Mouse (Mus musculus): ENCODE data around the gene Mrps9.
"Not testable (repeated sequence)": the region's sequence is repeated elsewhere in the genome, so short reads cannot be mapped to it uniquely, and the experiment has no call there.

The Mrps9 gene

DNA sequence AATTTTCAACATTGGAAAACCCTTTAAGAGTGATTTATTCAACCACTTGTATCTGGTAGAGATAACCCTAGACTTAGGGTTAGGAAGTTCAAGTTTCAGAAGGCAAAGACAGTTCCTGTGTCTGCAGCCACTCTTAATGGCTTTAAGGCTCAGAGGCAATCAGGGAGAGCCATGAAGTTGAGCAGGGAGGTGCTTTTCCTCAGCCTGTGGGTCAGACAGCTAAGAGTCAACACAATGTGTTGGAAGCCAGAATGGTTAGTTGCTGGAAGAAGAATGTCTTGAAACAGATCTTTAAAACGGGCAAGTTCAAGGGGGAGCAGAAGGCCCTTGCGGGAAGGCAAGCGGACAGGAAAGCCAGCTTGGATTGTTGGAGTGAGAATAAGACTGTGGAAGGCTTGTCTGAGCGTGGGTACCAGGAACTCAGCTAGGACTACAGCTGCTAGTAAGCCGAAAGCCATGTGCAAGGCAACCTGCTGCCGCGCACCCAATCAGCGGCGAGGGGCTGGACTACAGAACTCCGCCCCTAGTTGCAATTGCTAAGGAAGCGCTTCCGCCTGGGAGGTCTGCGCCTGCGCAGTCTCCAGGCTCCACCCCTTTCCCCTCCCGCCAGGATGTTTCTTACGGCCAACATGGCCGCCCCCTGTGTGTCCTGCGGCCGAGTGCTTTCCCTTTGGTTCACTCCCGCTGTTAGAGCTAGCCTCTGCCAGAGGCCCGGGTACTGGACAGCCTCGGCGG, at the start of gene Mrps9:
Gene Mrps9 (plus strand): TSS at position 571 of the 735 bp plus-strand sequence.
- peak; percentile 98 for DNase-seq

- DNase-seq: no peak
Observed at GRCm38 (mm10) chr1:42813301-42813845, 37.7 kb upstream of the Mrps9 start.

- no peak for DNase-seq
Observed at GRCm38 (mm10) chr1:42814798-42815619, 36.0 kb upstream of the Mrps9 start.

DNA sequence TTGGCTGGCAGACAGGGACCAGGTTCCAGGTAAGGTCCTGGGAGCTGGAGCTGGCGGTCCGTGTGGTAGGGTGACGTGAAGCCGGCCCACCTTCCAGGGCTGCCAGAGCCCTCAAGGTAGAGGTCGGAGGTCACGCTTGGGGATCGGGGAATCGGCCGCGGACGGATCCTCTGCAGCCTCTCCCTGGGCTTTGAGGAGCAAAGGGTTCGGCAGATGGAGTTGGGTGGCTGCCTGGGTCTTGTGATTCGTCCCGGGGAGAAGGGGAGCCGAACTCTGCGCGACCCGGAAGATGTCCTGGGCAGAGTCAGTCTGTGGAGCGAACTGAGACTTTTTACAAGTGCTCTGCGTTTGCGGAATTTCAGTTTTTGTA, 350 bp downstream of the Mrps9 start:
- no peak for DNase-seq

- DNase-seq: no peak
Observed at GRCm38 (mm10) chr1:42851810-42852209, 777 bp downstream of the Mrps9 start.

DNA sequence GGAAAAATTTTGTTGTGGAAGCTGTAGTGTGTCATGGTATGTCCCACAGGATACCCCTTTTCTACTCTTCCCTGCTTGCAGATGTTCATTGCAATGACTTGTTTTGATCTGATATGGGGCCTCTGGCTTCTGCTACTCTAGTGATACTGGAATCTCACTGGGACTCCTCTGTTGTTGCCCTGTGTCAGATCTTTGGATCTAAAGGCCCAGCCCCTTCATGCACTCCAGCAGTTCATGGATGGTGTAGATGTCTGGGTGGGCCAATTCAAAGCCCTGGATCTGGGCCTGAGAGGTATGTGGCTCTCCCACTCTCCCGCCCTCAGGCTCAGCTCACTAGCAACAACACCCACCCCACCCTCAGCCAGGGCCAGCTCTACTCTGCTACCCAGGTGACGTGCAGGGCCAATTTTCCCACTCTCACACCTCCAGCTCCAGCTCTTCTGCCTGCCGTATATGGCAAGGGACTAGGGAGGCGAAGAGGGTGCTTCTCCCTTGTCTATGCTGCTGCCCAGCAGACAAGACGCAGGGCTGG, 13.8 kb downstream of the Mrps9 start:
- DNase-seq: no peak

DNA sequence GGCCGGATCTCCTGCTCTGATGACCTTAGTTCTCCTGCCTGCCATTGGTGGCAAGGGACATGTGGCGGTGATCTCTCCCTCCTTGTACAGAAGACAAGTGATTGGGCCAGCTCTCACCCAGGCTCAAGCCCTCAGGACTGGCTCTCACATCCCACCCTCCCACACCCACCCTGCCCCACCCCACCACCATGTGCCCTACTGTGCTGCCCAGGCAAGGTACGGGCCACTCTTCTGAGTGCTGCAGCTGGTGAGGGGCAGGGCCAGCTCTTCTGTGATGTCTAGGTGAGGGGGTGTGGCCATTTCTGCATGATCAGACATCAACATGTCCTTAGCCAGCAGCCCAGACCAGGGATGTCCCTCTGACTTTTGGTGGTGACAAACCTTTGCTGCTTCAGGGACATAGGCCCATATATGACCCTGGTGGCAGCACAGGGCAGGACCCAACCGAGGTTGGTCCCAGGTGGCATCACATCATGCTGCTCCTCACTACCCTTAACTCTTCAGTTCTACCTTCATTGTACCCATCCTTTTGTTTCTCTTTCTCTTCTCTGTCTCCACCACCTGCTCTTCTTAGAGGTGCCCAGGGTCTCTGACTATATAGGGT, 14.4 kb downstream of the Mrps9 start:
- DNase-seq: no peak

- DNase-seq: no peak
Observed at GRCm38 (mm10) chr1:42865986-42866385, 15.0 kb downstream of the Mrps9 start.

GRCm38 (mm10) chr1:42867188-42867587, 16.2 kb downstream of the Mrps9 start:
- no peak for DNase-seq

DNA sequence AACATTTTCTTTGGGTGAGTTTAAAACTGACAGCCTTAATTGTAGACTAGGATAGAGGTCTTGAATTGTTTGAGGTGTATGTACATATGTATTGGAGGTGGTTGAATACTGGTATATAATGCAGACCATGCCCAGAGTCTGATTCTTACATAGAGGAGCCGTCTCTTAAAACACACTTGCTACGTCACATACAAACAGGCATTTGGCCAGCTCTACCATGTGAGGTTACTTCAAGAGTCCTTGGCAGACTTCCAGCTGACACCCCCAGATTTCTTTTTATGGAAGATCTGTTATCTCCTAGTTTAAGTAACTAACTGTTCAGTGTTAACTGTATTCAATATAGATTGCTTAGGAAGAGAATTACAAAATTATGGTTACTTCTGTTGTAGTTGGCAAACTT, 23.1 kb downstream of the Mrps9 start:
- DNase-seq: no peak

GRCm38 (mm10) chr1:42875271-42875670, 24.2 kb downstream of the Mrps9 start:
- DNase-seq: no peak

DNA sequence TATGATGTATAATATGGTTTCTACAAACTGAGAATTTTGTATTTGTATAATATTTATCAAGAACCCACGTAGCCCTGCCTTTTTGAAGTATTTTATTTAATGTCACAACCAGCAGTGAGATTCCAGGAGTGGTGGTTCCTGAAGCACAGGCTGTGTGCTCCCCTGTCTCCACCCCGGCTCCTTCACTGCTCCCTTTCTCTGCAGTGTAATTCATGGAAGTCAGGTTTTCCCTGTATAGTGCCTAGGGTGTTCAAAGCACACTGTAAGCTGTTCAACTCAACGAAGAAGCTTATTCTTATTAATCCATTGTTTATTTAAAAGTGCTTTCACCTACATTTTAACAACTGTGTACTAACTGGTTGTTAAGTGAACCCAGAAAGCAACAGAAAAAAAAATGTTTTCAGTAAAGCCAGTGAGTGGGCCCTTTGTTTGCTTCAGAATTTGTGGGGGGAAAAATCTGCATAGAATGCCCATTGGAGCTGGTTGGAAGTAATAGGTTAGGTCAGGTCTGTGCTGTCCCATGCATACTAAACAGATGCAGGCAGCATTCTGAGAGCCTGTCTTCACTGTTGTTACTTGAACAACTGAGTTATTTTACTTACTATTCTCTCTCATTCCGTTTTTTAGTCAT, 25.5 kb downstream of the Mrps9 start:
- no peak for DNase-seq

GRCm38 (mm10) chr1:42877264-42877663, 26.2 kb downstream of the Mrps9 start:
- DNase-seq: no peak

DNA sequence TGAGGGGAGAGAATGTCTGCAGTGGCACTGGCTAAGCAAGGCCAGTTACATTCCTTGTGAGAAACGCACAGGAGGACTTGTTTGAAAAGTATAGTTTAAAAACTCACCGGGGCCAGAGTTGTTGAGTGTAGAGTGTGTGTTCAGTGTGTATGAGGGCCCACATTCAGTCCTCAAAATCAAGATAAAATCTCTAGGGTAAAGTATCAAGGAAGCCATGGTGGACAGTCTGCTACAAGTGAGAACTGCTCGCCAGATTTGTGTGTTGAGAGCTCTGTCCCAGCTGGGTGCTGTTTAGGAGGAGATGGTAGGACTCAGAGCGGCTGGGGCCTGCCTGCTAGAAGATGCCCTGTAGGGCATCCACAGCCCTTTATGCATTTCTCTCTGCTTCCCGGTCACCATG, 27.8 kb downstream of the Mrps9 start:
- DNase-seq: no peak

GRCm38 (mm10) chr1:42882258-42882657, 31.2 kb downstream of the Mrps9 start:
- no peak for DNase-seq

- not testable (repeated sequence) for DNase-seq
Observed at GRCm38 (mm10) chr1:42883418-42883817, 32.4 kb downstream of the Mrps9 start.

- DNase-seq: no peak
Observed at GRCm38 (mm10) chr1:42887835-42888234, 36.8 kb downstream of the Mrps9 start.

DNA sequence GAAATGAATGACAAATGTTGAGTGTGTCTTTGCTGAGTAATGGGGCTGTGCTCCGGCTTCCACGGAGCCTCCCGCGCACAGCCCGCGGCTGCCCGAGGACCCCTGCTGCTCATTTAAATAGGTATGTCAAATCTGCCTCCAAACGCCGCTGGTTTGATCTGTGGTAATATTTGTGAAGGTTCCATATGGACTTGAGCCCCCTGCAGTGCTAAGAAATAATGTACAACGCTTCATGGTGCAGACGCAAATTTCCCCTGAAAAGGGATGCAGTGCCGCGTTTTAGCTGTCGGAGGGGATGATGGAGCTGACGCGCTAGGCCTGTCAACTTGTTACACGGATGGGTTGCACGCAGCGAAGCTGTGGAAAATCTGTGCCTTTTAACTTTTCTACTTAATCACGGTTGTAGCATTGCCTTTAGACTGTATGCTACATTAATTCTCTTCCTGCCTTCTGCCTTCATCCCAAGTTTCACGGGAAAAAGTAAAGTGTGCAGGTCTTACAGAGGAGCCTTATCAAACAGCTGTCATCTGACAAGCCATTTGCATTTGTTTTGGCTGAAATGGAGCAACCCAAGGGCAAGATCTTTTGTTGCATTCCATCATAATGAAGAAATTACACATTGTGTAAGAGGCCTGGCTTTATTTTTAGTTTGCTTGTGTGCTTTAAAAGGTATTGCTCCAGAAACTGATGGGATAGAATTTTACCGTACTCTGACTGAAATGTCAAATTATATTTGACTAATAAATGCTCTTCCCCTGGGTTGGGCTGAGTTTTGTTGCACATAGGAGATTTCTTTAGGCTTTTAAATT, 37.7 kb downstream of the Mrps9 start:
- DNase-seq: no peak

DNA sequence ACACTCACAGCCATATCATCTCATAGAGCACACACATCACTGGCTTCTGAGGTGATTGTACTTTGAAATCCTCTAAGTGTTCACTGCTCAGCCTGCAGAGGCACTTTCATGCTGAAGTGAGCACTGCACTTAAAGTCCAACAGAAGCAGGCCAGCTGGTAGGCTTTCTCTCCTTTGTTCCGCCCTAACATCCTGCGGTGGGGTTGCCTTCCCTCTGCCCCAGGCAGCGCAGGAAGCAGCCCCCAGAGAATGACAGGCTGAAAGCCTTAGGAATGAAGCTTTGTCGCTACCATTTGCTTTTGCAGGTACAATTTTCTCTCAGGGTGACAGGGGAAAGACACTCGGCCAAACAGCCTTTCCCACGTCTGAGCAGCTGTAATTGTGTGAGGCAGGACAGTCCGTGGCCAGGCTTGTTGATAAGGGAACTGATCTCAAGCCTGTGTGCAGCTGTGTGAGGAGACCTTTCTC, 38.4 kb downstream of the Mrps9 start:
- no peak for DNase-seq

DNA sequence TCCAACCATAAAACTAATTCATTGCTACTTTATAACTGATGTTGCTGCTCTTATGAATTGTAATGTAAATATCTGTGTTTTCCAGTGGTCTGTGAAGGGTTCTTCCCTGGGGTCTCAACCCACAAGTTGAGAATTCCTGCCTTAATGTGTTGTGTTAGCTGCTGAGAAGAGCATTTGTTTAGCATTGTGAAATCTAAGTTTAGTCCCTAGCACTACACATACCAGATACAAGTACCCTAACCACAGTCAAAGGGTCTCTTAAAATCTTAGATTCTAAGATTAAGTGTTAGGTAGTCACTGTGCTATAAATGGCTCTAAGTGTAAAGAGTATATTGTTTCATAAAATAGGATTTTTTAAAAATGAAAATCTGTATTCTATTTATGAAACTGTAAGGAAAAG, 43.7 kb downstream of the Mrps9 start:
- DNase-seq: no peak

- no peak for DNase-seq
Observed at GRCm38 (mm10) chr1:42905148-42905547, 54.1 kb downstream of the Mrps9 start.

- DNase-seq: no peak
Observed at GRCm38 (mm10) chr1:42906696-42907095, 55.7 kb downstream of the Mrps9 start.
